Mouse (Mus musculus): ENCODE measurements around the gene Slc25a48. TPM values are rescaled to one million over a fixed set of nuclear protein-coding genes. Genes with fewer than 3 reads are reported as not detected.
A peak's percentile ranks its signal among the peaks of the same experiment; 100 is the strongest.

The Slc25a48 gene
- polyA plus RNA-seq (2014; fragmentation: Nextera tagmentation; extraction: Ambion mirVana), result 0.09 and 0.27 TPM in 2 replicates

DNA sequence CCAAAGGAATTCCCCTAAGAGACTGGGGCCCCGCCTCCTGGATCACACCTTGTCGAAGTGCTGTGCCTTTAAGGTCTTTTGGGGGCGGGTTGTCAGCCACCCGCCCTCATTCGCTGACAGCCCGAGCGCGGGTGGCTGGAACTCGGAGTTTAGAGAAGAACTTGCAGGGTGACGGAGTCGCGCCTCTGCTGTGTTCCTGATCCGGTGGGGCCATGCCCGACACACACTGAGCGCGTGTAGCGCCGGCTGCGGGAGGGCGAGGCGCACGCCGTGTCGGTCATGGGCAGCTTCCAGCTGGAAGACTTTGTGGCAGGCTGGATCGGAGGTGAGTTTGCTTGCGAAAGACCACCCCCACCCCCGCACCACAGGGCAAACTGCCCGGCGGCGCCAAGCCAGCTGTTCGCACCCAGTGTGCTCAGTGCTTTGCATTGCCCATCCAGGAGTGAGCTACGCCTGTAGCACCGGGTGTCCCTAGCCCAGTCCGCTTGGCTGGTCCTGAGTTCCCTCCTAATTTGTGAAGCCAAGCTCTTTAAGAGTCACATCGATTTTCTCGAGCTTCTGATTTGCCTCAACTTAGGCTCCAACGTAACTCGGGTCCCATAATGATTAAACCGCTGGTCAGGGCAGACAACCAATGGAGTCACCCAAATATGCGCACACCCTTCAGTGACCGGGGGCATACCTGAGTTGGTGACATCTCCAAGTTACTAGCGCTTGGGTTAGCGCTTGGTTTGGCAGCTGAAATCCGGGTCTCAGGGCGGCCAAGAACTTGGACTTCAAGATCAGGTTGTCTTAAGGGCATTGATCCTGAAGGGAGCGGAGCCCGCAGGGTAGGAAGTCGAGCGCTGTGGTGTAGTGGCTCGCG lies at the start of gene Slc25a48:
Gene Slc25a48 (plus strand): TSS at position 145 of the 865 bp plus-strand sequence.
- WGBS, result 3% methylated on average over 51 of the region's 51 CpGs
- Histone ChIP-seq H3K36me3 (ENCODE audit: control insufficient read depth, insufficient read depth, low read length) (no peaks in the 10 kb centered on the region), H3K4me3 (ENCODE audit: low read depth, low read length) (peak within 1 kb of the TSS; percentile 37), H3K27ac (ENCODE audit: low read length) (no peak within 1 kb of the TSS), H3K4me1 (ENCODE audit: control insufficient read depth, insufficient read depth, low read length) (0 out of 2 replicates have a peak, but pooled peaks cover 8% of the 10 kb centered on the region), H3K9me3 (ENCODE audit: control insufficient read depth, low read depth, low read length) (no peaks in the 10 kb centered on the region), H3K27me3 (ENCODE audit: control insufficient read depth, insufficient read depth, low read length) (peaks cover 32% of the 10 kb centered on the region; the same call in 1 of the 2 replicates), H3K4me2 (replicated peaks; ENCODE audit: low read depth, low read length) (peak within 1 kb of the TSS; percentile 81), H3K9ac (replicated peaks; ENCODE audit: low read depth, low read length) (no peak within 1 kb of the TSS)
- no peak for ATAC-seq (ENCODE audit: insufficient number of reproducible peaks, insufficient read depth, low FRiP score, low read depth)

GRCm38 (mm10) chr13:56397572-56397971 lies 40.6 kb upstream of the Slc25a48 start:
- Histone ChIP-seq H3K36me3 (ENCODE audit: control insufficient read depth, insufficient read depth, low read length) (no peaks in the 10 kb centered on the region), H3K4me2 (replicated peaks; ENCODE audit: low read depth, low read length) (no peak overlapping the region), H3K9me3 (ENCODE audit: control insufficient read depth, low read depth, low read length) (no peaks in the 10 kb centered on the region), H3K4me3 (ENCODE audit: low read depth, low read length) (no peak overlapping the region), H3K9ac (replicated peaks; ENCODE audit: low read depth, low read length) (no peak overlapping the region), H3K27ac (ENCODE audit: low read length) (peak overlapping the region; percentile 48; the same call in 1 of the 2 replicates), H3K27me3 (ENCODE audit: control insufficient read depth, insufficient read depth, low read length) (no peaks in the 10 kb centered on the region), H3K4me1 (ENCODE audit: control insufficient read depth, insufficient read depth, low read length) (peaks cover 11% of the 10 kb centered on the region)
- peak; percentile 66; the same call in 1 of the 2 replicates for ATAC-seq (ENCODE audit: insufficient number of reproducible peaks, insufficient read depth, low FRiP score, low read depth)
- 31% methylated on average over 5 of the region's 5 CpGs for WGBS

- no peak overlapping the region for H3K4me2 ChIP-seq (replicated peaks; ENCODE audit: low read depth, low read length)
- H3K4me1 ChIP-seq (ENCODE audit: control insufficient read depth, insufficient read depth, low read length), result peaks cover 11% of the 10 kb centered on the region
- H3K36me3 ChIP-seq (ENCODE audit: control insufficient read depth, insufficient read depth, low read length), result no peaks in the 10 kb centered on the region
- H3K4me3 ChIP-seq (ENCODE audit: low read depth, low read length), result no peak overlapping the region
- no peaks in the 10 kb centered on the region for H3K9me3 ChIP-seq (ENCODE audit: control insufficient read depth, low read depth, low read length)
- no peaks in the 10 kb centered on the region for H3K27me3 ChIP-seq (ENCODE audit: control insufficient read depth, insufficient read depth, low read length)
- ATAC-seq (ENCODE audit: insufficient number of reproducible peaks, insufficient read depth, low FRiP score, low read depth), result no peak
- WGBS, result 66% methylated on average over 4 of the region's 4 CpGs
- H3K9ac ChIP-seq (replicated peaks; ENCODE audit: low read depth, low read length), result no peak overlapping the region
- H3K27ac ChIP-seq (ENCODE audit: low read length), result no peak overlapping the region
Measured at GRCm38 (mm10) chr13:56401186-56401585, 37.0 kb upstream of the Slc25a48 start.

- Histone ChIP-seq H3K27me3 (ENCODE audit: control insufficient read depth, insufficient read depth, low read length) (no peaks in the 10 kb centered on the region), H3K9ac (replicated peaks; ENCODE audit: low read depth, low read length) (no peak overlapping the region), H3K4me3 (ENCODE audit: low read depth, low read length) (no peak overlapping the region), H3K27ac (ENCODE audit: low read length) (no peak overlapping the region), H3K9me3 (ENCODE audit: control insufficient read depth, low read depth, low read length) (no peaks in the 10 kb centered on the region), H3K4me1 (ENCODE audit: control insufficient read depth, insufficient read depth, low read length) (no peaks in the 10 kb centered on the region), H3K4me2 (replicated peaks; ENCODE audit: low read depth, low read length) (no peak overlapping the region), H3K36me3 (ENCODE audit: control insufficient read depth, insufficient read depth, low read length) (no peaks in the 10 kb centered on the region)
- 79% methylated on average over 8 of the region's 8 CpGs for whole genome bisulfite sequencing
- ATAC-seq (ENCODE audit: insufficient number of reproducible peaks, insufficient read depth, low FRiP score, low read depth), result no peak
Measured at GRCm38 (mm10) chr13:56403381-56404086, 34.6 kb upstream of the Slc25a48 start.

DNA sequence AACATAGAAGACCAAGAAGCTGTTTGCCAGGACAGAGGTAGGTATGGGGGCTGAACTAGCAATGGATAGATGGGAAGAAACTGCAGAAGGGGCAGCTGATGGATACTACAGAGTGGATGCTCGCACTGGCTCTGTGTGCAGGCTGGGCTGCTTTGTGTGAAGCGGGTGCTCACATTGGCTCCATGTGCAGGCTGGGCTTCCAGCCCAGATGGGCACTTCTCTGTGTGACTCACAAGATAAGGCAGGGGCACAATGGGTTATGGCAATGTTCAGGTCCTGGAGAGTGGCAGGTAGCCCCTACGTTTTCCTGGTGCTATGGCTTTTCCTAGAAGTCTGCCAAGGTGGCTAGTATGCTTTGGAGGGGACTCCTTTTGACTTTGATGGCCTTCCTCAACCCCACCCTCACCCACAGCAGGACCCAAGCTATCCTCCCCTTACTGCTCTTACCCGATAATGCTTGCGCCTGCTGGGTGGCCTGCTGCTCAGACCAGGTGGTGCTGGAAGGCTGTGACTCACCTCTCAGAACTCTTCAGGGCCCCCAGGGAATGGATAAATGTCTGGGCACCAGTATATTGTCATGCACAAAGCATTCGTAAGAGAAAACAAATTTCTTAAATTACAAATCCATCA lies 33.5 kb upstream of the Slc25a48 start:
- 63% methylated on average over 6 of the region's 6 CpGs for WGBS
- Histone ChIP-seq H3K4me1 (ENCODE audit: control insufficient read depth, insufficient read depth, low read length) (no peaks in the 10 kb centered on the region), H3K4me2 (replicated peaks; ENCODE audit: low read depth, low read length) (no peak overlapping the region), H3K4me3 (ENCODE audit: low read depth, low read length) (no peak overlapping the region), H3K27me3 (ENCODE audit: control insufficient read depth, insufficient read depth, low read length) (no peaks in the 10 kb centered on the region), H3K27ac (ENCODE audit: low read length) (no peak overlapping the region), H3K36me3 (ENCODE audit: control insufficient read depth, insufficient read depth, low read length) (no peaks in the 10 kb centered on the region), H3K9me3 (ENCODE audit: control insufficient read depth, low read depth, low read length) (no peaks in the 10 kb centered on the region), H3K9ac (replicated peaks; ENCODE audit: low read depth, low read length) (no peak overlapping the region)
- ATAC-seq (ENCODE audit: insufficient number of reproducible peaks, insufficient read depth, low FRiP score, low read depth), result no peak

- no peaks in the 10 kb centered on the region for H3K27me3 ChIP-seq (ENCODE audit: control insufficient read depth, insufficient read depth, low read length)
- 76% methylated on average over 9 of the region's 9 CpGs for WGBS
- H3K9me3 ChIP-seq (ENCODE audit: control insufficient read depth, low read depth, low read length), result no peaks in the 10 kb centered on the region
- no peak overlapping the region for H3K27ac ChIP-seq (ENCODE audit: low read length)
- no peak overlapping the region for H3K9ac ChIP-seq (replicated peaks; ENCODE audit: low read depth, low read length)
- H3K36me3 ChIP-seq (ENCODE audit: control insufficient read depth, insufficient read depth, low read length), result no peaks in the 10 kb centered on the region
- no peaks in the 10 kb centered on the region for H3K4me1 ChIP-seq (ENCODE audit: control insufficient read depth, insufficient read depth, low read length)
- ATAC-seq (ENCODE audit: insufficient number of reproducible peaks, insufficient read depth, low FRiP score, low read depth), result no peak
- no peak overlapping the region for H3K4me3 ChIP-seq (ENCODE audit: low read depth, low read length)
- no peak overlapping the region for H3K4me2 ChIP-seq (replicated peaks; ENCODE audit: low read depth, low read length)
Measured at GRCm38 (mm10) chr13:56412286-56412873, 25.8 kb upstream of the Slc25a48 start.

DNA sequence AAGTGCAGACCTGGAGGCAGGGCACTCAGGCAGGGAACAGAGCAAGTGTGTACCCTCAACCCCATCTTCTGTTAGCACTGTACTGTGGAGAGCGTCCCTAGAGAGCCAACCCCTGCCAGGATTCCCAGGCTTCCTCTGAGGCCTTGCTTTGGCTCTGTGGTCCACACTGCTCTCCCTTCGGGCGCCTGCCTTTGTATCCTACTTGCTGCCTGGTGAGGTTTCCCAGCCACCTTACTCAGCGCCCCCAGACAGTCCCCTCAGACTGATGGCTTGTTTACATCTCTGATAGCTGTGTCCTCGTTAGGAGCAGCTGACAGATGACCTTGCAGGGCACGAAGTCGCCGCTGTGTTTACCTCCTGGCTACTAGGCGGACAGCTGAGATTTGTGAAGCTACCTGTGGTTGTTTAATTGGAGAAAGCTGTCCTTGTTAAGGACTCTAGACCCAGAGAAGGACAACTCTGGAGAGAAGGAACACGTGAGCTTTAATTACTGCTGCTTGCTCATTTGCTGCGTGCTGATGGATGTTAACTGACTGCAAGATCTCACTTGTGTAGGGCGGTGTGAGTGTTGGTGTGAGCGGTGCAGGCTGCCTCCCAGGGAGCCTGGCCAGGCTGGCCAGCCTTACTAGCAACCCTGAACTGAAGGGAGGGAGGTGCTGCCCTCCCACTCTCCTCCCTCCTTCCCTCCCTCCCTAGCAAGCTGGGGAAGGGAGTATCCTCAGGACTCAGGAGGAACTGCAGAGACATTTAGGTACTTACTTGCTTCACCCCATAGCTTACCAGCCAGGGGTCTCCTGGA lies 19.3 kb upstream of the Slc25a48 start:
- no peak overlapping the region for H3K27ac ChIP-seq (ENCODE audit: low read length)
- no peaks in the 10 kb centered on the region for H3K36me3 ChIP-seq (ENCODE audit: control insufficient read depth, insufficient read depth, low read length)
- WGBS, result 20% methylated on average over 13 of the region's 13 CpGs
- H3K9ac ChIP-seq (replicated peaks; ENCODE audit: low read depth, low read length), result no peak overlapping the region
- peaks cover 9% of the 10 kb centered on the region; the same call in 1 of the 2 replicates for H3K4me1 ChIP-seq (ENCODE audit: control insufficient read depth, insufficient read depth, low read length)
- H3K27me3 ChIP-seq (ENCODE audit: control insufficient read depth, insufficient read depth, low read length), result no peaks in the 10 kb centered on the region
- no peaks in the 10 kb centered on the region for H3K9me3 ChIP-seq (ENCODE audit: control insufficient read depth, low read depth, low read length)
- H3K4me2 ChIP-seq (replicated peaks; ENCODE audit: low read depth, low read length), result no peak overlapping the region
- H3K4me3 ChIP-seq (ENCODE audit: low read depth, low read length), result no peak overlapping the region
- ATAC-seq (ENCODE audit: insufficient number of reproducible peaks, insufficient read depth, low FRiP score, low read depth), result no peak

Measured in stomach, embryonic 14.5 days (tissue).